Mouse (Mus musculus) ovary, postnatal 14 days (tissue): Measurements from ENCODE around the gene Vps39.

Experiments used
- DNase-seq: peaks from one replicate; pipeline ENCODE4 v3.0.0; 2022; ENCODE audit warnings: low spot score

Vps39 gene

DNA sequence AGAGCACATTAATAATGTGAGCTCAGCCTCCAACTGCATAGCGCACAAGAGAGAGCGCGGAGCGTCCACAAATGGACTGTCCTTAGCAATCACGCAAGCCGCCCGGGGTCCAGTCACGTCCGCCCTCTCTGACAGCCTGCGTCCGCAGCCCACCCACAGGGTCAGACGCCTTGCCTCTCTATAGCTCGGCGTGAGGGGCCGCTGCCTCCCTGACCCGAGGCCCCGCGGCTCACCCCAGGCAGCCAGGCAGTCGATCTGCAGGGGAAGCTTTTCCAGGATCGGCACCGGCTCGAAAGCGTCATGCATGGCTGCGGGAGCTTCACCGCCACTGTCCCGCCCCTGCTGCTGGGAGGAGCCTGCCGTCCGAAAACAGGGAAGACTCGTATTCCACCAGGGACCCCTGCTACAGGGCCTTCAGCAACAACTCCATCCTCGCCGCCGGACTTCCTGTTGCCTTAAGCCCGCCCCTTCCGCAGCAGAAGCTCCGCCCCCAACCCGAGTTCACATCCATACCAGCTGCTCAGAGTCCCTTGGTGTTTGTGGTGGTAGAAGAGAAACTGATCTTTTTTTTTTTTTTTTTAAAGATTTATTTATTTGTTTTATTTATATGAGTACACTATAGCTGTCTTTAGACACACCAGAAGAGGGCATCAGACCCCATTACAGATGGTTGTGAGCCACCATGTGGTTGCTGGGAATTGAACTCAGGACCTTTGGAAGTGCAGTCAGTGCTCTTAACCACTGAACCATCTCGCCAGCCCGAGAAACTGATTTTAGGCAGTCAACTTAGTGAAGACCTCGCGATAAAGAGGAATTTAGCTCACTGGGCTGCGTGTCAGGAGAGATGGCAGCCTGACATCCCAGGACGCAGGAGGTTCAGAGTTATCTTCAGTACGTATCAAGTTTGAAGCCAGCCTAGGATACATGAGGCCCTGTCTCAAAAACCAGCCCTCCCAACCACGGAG, at the start of gene Vps39:
Gene Vps39, minus strand, starts transcription at position 456 of the 965 bp plus-strand sequence.
- DNase-seq, result peak; percentile 81

DNA sequence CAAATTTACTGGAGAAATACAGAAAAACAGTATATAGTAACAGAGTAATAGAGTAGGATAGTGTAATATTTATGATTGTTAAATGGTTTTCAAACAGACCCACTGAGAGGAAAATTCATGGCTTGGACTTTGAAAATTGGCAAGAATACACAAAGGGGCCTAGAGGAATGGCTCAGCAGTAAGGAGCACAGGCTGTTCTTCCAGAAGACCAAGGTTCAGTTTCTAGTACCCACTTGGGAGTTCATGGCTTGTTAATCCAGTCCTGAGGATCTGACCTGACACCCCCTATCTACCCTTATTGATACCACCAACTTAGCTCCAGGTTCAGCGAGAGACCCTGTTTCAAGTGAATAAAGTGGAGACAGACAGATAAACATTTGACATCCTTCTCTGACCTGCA, 45.0 kb upstream of the Vps39 start:
- DNase-seq, result no peak

- DNase-seq, result no peak
Measured at GRCm38 (mm10) chr2:120392406-120392805, 39.5 kb upstream of the Vps39 start.

DNA sequence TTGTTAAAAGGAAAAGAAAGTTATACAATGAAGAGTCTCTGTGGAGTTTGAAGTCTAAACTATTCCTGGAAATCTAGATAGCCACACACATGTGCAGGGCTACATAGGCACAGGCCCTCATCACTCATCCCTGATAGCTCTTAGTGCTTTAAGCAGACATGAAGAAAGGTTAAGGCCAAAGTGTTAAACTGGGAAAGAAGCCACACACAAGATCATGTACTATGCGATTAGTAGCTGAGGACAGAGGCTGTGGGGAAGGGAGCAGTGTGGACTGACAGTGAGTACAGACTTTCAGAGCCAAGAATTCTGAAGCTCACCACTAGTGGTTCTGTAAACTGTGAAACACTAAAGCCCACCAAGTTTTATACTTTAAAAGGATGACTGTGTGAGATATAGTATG, 38.0 kb upstream of the Vps39 start:
- no peak for DNase-seq

- no peak for DNase-seq
Measured at GRCm38 (mm10) chr2:120389376-120389775, 36.4 kb upstream of the Vps39 start.

DNA sequence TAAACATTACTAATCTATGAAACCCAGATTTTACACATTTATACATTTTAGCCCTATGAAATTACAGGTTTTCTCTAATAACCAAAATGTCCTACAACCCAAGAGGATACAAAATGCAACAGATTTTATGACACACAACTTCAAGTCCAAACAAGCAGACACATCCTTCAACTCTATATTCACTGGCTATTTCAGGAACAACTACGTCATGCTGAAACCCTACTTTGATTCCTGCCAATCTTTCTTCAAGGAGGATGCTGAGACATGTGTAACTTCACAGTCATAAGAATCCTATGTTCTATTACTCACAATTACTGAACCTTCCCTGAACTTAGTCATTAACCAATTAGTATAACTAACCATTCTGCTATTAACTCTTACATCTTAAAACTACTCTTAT, 34.4 kb upstream of the Vps39 start:
- DNase-seq, result no peak

DNA sequence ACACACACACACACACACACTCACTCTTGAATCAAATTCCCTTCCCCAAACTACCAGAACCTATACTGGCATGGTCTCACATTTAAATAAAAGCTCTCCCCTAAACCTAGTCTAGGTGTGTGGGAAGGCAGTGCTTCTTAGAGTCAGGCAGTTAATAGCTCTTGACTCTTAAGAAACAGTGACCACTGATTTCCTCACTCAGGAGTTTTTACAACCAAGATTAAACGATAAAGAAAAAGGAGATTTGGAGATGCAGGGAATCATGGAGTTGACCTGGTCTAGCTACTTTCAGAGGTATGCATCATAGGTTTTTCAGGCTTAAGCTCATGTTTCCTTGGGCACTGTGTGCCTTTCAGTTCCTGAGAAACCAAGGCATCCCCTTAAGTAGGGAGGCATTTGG, 33.3 kb upstream of the Vps39 start:
- DNase-seq, result no peak

DNA sequence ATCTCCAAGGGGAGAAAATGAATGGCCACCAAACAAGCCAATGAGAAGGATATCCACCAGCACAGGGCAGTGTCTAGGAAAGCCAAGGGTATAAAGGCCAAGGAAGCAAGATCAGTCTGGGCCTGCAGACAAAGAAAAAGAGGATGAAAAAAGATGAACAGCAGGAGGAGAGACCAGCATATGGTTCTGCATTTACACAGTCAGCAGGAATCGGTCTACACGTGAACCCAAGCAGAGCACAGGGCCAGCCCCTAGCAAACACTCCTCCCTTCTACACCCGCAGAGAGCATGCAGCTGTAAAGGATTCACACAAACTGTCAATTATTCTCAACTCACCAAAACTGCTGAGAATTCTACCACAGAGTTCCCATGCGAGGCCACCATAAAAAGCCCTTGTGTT, 20.9 kb upstream of the Vps39 start:
- no peak for DNase-seq

DNA sequence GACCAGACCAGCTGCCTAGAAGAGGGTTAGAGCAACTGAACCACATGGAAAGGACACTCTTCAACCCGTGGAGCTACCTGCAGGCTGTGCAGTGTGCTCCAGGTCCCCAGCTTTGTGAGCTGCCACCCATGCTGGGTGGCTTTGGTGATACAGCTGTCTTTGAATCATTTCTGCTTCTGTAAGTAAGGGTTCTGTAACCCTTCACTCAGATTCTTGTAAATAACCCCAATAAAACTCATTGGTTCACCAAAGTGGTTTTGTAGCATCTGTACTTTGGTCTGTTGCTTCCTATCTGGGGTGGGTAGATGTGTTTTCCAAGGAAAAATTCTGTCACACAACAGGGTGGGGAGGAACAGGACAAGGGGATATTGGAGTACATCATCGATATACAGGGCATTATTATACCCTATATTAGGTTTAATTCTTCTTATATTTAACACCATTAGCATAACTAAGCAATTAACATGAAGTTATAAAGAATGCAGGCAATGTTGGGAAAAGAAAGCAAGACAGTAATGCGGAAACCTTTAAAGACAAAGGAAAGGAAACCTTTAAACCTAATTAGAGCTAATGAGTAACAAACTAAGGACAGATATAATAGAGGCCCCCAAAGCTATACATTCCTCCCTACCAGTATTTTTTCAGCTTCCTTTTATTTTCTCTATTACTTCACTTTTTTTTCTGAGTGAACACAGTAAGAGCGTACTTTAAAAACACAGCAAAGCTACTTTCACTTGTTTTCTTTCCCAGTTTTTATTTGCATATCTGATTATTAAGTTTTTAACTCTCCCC, 14.7 kb upstream of the Vps39 start:
- no peak for DNase-seq

DNA sequence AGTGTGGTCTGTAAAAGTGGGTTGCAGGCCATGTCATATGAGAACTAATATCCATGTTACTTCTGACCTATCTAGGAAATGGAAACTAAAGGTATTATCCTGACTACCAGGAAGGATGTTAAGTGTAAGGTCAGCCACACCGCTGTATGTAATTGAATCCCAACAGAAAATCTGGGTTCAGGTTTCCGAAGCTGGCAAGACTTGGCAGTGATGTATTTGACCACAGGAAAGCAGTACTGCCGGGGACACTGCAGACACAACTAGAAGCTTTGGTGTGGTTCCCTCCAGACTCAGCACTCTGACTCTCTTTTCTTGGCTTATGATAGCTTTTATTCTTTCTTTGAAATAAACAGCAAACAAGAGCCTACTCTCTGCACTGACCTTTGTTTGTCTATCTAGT, 13.6 kb upstream of the Vps39 start:
- DNase-seq, result no peak

DNA sequence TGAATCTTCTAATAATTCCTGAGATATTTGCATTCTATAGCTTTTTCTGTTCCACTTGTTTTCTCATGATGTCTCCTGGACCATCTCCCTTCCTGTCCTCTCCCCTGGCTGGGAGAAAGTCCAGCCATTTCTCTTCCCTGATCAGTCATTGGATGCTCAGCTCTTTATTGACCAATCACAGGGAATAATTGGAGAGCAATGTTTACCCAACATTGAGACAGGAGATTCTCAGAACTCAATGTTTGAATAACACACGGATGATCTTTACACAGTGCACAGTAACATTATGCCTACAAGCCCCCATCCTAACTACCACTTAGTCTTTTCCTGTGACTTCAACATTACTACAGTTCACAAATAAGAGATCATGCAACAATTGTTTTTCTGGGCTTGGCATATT, 7.5 kb upstream of the Vps39 start:
- DNase-seq, result no peak

DNA sequence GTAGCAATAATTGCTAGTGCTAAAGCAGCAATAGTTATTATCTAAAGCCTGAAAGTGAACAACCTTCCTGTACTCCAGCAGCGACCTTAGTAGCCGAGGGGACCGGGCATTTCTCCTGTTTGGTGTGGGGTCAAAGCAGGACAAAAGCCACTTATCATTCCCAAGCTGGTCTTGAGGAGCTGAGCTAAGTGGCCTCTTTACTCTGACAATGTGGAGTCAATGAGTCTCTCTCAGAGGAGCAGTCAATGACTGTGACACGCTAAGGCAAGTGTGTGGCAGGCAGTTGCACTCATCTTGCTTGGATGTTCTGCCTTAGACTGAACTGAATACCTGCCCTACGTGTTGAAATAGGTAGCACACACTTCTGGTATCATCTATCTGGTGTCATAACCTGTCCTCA, 1.6 kb downstream of the Vps39 start:
- DNase-seq, result no peak

DNA sequence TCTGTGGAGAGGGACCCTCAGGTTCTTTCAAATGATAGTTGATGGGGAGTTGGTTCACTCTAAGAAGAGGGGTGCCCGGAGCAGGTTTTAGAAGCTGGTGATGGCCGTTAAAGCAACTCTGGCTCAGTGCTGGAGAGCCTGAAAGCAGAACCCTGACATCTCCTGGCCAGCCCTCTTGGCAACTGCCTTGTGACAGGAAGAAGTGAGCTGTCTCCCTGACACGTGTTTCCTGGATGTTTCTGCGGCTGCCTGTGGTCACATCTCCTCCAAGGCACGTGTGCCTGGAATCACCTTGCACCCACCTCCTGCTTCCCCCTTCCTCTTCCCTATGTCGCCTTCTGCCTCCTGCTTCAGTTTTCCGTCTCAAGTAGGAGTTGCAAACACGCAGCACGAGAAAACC, 4.8 kb downstream of the Vps39 start:
- DNase-seq, result no peak

GRCm38 (mm10) chr2:120341741-120342140, 11.2 kb downstream of the Vps39 start:
- no peak for DNase-seq

DNA sequence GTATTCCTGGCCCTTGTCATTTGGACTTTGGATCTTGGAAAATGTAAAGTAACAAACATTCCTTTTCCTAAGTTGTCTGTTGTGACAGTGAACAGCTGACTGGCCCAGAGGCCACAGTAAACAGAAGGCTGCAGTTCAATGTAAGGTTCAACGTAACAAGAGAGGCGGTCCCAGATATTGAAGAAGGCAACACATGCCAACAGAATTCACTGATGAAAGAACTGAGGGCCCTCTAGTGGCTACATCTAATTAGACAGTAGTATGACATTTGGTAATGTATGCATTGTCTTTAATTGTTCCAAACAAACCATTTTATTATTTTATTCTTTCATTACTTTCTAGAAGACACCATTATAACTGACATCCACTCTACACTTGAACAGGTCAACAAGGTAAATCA, 15.1 kb downstream of the Vps39 start:
- DNase-seq, result no peak

GRCm38 (mm10) chr2:120331575-120331974, 21.4 kb downstream of the Vps39 start:
- no peak for DNase-seq

- no peak for DNase-seq
Measured at GRCm38 (mm10) chr2:120315077-120315476, 37.9 kb downstream of the Vps39 start.

- no peak for DNase-seq
Measured at GRCm38 (mm10) chr2:120314487-120314886, 38.5 kb downstream of the Vps39 start.

GRCm38 (mm10) chr2:120313976-120314375, 39.0 kb downstream of the Vps39 start, which contains the start of gene Pla2g4f:
Gene Pla2g4f (minus strand): TSS chr2:120314165.
- no peak for DNase-seq

DNA sequence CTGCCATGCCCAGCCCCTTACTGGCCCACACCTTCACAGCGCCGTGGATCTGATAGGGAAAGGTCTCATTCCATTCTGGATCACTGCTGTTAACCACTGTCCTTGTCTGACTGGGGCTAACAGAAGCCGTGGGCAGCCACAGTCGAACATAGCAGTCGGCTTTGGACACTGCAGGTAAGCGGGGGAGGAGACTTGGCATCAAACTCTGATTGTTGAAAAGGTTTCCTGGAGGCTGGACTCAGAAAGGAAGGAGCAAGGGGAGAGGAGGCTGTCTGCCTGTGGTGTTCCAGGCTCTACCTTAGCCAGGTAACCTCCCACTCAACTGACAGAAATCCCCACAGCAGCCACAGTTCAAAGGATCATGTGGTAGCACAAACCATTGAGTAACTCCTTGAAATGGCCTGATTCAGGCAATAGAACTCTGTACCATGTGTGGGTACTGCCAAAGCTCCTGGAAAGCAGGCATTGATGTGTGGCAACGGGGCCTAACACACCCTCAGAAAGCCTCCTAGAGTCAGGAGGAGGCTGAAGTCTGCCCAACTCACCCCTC, 40.6 kb downstream of the Vps39 start:
- DNase-seq, result peak; percentile 16

GRCm38 (mm10) chr2:120304113-120304512, 48.8 kb downstream of the Vps39 start:
- DNase-seq, result no peak

DNA sequence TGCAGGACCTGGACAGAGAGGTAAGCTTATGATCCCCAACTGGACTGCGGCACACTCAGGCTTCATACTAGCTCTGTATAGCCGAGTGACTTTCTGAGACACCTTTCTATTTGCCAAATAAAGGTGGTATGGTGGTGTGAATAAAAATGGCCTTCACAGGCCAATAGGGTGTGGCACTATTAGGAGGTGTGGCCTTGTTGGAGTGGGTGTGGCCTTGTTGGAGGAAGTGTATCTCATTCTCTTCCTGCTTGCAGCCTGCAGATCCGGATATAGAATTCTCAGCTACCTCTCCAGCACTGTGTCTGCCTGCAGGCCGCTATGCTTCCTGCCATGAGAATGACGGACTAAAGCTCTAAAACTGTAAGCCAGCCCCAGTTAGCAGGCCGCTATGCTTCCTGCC, 51.9 kb downstream of the Vps39 start:
- DNase-seq, result no peak

- DNase-seq, result no peak
Measured at GRCm38 (mm10) chr2:120299866-120300265, 53.1 kb downstream of the Vps39 start.
